22 mouse cellular contexts compared by ENCODE assay signal in the genomic region with DNA sequence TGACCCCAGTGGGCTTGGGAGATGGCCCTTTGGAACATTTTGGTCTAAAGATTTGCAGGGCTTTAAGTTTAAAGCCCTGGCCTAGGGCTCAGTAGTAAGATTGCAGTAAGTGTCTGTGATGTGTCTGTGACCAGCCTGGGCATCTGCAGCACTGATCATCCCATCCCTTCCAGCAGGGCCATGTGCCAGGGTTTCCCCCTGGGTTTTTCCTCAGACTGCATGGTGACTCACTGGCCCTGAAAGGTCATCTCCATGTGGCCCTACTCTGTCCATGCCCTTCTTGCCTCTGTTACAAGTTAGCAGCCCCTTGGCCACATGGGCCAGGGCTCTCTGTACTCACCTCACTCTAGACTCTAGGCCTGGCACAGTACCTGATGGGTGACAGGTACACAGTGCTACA. TPM values are rescaled to one million over a fixed set of nuclear protein-coding genes. Genes with fewer than 3 reads are reported as not detected.
A peak's percentile ranks its signal among the peaks of the same experiment; 100 is the strongest.
DNase-seq lines count a peak whose midpoint lies in the region; ATAC-seq and TF ChIP-seq lines count a peak whose summit lies in the region.
"Had no signal": no experiment of that assay in that cellular context is flagged by ENCODE, and none has a peak within 500 bp of the region (broad histone marks: within the 10 kb centered on the region; RNA-seq: fewer than 3 reads in every experiment).

No protein-coding gene starts in this region.

- in situ Hi-C loops in Patski (cut with MboI; ENCODE audit: low pct_unique_long_range_greater_than_20kb) = no loop called here

- H3ac ChIP-seq in C2C12 (ENCODE audit: control insufficient read depth, insufficient read length, low read depth) = no peak overlapping the region

- no peak overlapping the region for H3K9ac ChIP-seq in intestine, embryonic 16.5 days (ENCODE audit: low read depth, low read length)
- H3K9ac ChIP-seq in forebrain, embryonic 16.5 days (replicated peaks; ENCODE audit: low read depth, low read length) = no peak overlapping the region
- H3K9ac ChIP-seq: embryonic facial prominence, embryonic 15.5 days; heart, embryonic 12.5 days; hindbrain, embryonic 14.5 days; intestine, embryonic 15.5 days had no signal

- no peaks in the 10 kb centered on the region for H3K9me3 ChIP-seq in intestine, embryonic 16.5 days (ENCODE audit: control insufficient read depth, low read length)
- no peaks in the 10 kb centered on the region for H3K9me3 ChIP-seq in forebrain, embryonic 16.5 days (ENCODE audit: control insufficient read depth, low read length)
- H3K9me3 ChIP-seq: embryonic facial prominence, embryonic 15.5 days; forebrain, embryonic 10.5 days; heart, embryonic 12.5 days; hindbrain, embryonic 10.5 days; intestine, embryonic 15.5 days had no signal

- H3K27ac ChIP-seq in intestine, embryonic 16.5 days (ENCODE audit: low read length) = no peak overlapping the region
- no peak overlapping the region for H3K27ac ChIP-seq in forebrain, embryonic 16.5 days (ENCODE audit: low read length)
- H3K27ac ChIP-seq: embryonic facial prominence, embryonic 15.5 days; heart, adult 2 months; hindbrain, embryonic 10.5 days; hindbrain, embryonic 14.5 days; intestine, embryonic 15.5 days had no signal

- H3K36me3 ChIP-seq in C2C12 (ENCODE audit: control insufficient read depth, insufficient read depth) = peaks cover 28% of the 10 kb centered on the region
- H3K36me3 ChIP-seq in intestine, embryonic 16.5 days (ENCODE audit: control insufficient read depth, insufficient read depth, low read length) = no peaks in the 10 kb centered on the region
- no peaks in the 10 kb centered on the region for H3K36me3 ChIP-seq in forebrain, embryonic 16.5 days (ENCODE audit: control insufficient read depth, insufficient read depth)
- H3K36me3 ChIP-seq: embryonic facial prominence, embryonic 15.5 days; heart, embryonic 12.5 days; hindbrain, embryonic 10.5 days; intestine, embryonic 15.5 days had no signal

- no peak for ATAC-seq in Patski
- ATAC-seq in intestine, embryonic 16.5 days = no peak
- no peak for ATAC-seq in forebrain, embryonic 16.5 days
- ATAC-seq: CD4-positive, CD25-positive, alpha-beta regulatory T cell, adult 4 months; forebrain, embryonic 14.5 days; intestine, embryonic 15.5 days had no signal

- DNase-seq in adrenal gland, postnatal 10 days = peak; percentile 43
- DNase-seq in adrenal gland, postnatal 4 days (ENCODE audit: low spot score in 2 of 2) = no peak
- DNase-seq in Patski (ENCODE audit: low read depth, low spot score) = peak; percentile 19
- DNase-seq: cerebellum, adult 11 months; cerebellum, adult 8-10 months; cerebellum, postnatal 14 days; embryo, embryonic 11 days; gastrocnemius, postnatal 10 days; heart, adult 2 months; kidney, adult 2 months had no signal

- H3K4me3 ChIP-seq in C2C12 (ENCODE audit: insufficient read depth, poor library complexity, severe bottlenecking) = no peak overlapping the region
- H3K4me3 ChIP-seq in intestine, embryonic 16.5 days (ENCODE audit: low read length) = no peak overlapping the region
- H3K4me3 ChIP-seq in forebrain, embryonic 16.5 days (replicated peaks; ENCODE audit: low read length) = no peak overlapping the region
- H3K4me3 ChIP-seq: embryonic facial prominence, embryonic 15.5 days; erythroblast, embryonic 14.5 days; forebrain, embryonic 10.5 days; heart, adult 2 months; heart, embryonic 12.5 days; hindbrain, embryonic 10.5 days; intestine, embryonic 15.5 days had no signal

- no peaks in the 10 kb centered on the region for H3K27me3 ChIP-seq in C2C12 (ENCODE audit: control insufficient read depth, insufficient read depth, insufficient read length)
- H3K27me3 ChIP-seq in Patski = no peaks in the 10 kb centered on the region
- H3K27me3 ChIP-seq in intestine, embryonic 16.5 days (replicated peaks; ENCODE audit: control insufficient read depth, insufficient read depth, low read length) = no peaks in the 10 kb centered on the region
- H3K27me3 ChIP-seq in forebrain, embryonic 16.5 days (replicated peaks; ENCODE audit: control insufficient read depth, insufficient read depth, low read length) = no peaks in the 10 kb centered on the region
- H3K27me3 ChIP-seq: embryonic facial prominence, embryonic 15.5 days; intestine, embryonic 15.5 days had no signal

- no peaks in the 10 kb centered on the region for H3K4me1 ChIP-seq in intestine, embryonic 16.5 days (ENCODE audit: control insufficient read depth, insufficient read depth, low read length)
- peaks cover 29% of the 10 kb centered on the region for H3K4me1 ChIP-seq in forebrain, embryonic 16.5 days (replicated peaks; ENCODE audit: control insufficient read depth, insufficient read depth, low read length)
- H3K4me1 ChIP-seq: embryonic facial prominence, embryonic 15.5 days; heart, embryonic 12.5 days; intestine, embryonic 15.5 days had no signal

- CTCF ChIA-PET in Patski (lab: Charles Lee) = no interaction called here

- H3K79me3 ChIP-seq in C2C12 (ENCODE audit: low read depth) = no peaks in the 10 kb centered on the region

- no peak for TF ChIP-seq CTCF in C2C12 (IDR thresholded peaks at IDR 0.05; ENCODE audit: control insufficient read depth, insufficient read depth, insufficient read length)
- no peak for TF ChIP-seq CTCF in Patski (IDR thresholded peaks at IDR 0.05)

- POLR2A ChIA-PET in Patski (lab: Charles Lee) = no interaction called here

- H3K79me2 ChIP-seq in C2C12 (ENCODE audit: control insufficient read depth, insufficient read depth) = no peaks in the 10 kb centered on the region

- H3K4me2 ChIP-seq in intestine, embryonic 16.5 days (ENCODE audit: low read depth, low read length) = no peak overlapping the region
- H3K4me2 ChIP-seq in forebrain, embryonic 16.5 days (ENCODE audit: low read length) = no peak overlapping the region
- H3K4me2 ChIP-seq: embryonic facial prominence, embryonic 15.5 days; heart, embryonic 12.5 days; hindbrain, embryonic 14.5 days; intestine, embryonic 15.5 days had no signal

TF ChIP-seq in C2C12, 6 proteins besides CTCF, POLR2A, EP300 and RAD21:
- no peak for TF ChIP-seq USF1 (IDR thresholded peaks at IDR 0.05; ENCODE audit: low read depth)
- peak; percentile 14 for TF ChIP-seq MAX (IDR thresholded peaks at IDR 0.05)

RNA-seq across cellular contexts. Expression of gene Cpne2, which starts 31.6 kb away (rescaled TPM):
- total RNA-seq in adrenal gland, postnatal 10 days (2021) = 10 to 100 TPM; 12.6 to 16.6 TPM
- total RNA-seq in adrenal gland, postnatal 4 days (2021) = 10 to 100 TPM; 18.1 to 20.4 TPM
- polyA plus RNA-seq in C2C12 (2012; fragmentation: generic; extraction: Trizol) = 59.9 TPM
- 51.2 TPM for polyA plus RNA-seq in Patski (2021)
- 5.7 and 6.4 TPM in 2 replicates for polyA plus RNA-seq in intestine, embryonic 16.5 days (2015; fragmentation: Nextera tagmentation; extraction: Ambion mirVana)
- 21.1 and 29.2 TPM in 2 replicates for polyA plus RNA-seq in forebrain, embryonic 16.5 days (2015; fragmentation: Nextera tagmentation; extraction: Ambion mirVana)

RNA-seq across cellular contexts. Expression of gene Rspry1, which starts 37.3 kb away (rescaled TPM):
- 10 to 100 TPM; 20.2 to 23.8 TPM for total RNA-seq in adrenal gland, postnatal 10 days (2021)
- total RNA-seq in adrenal gland, postnatal 4 days (2021) = 10 to 100 TPM; 26.2 to 26.7 TPM
- polyA plus RNA-seq in C2C12 (2012; fragmentation: generic; extraction: Trizol) (6.5 TPM), Patski (2021) (25.9 TPM)
- polyA plus RNA-seq in intestine, embryonic 16.5 days (2015; fragmentation: Nextera tagmentation; extraction: Ambion mirVana) = 27.9 and 29.5 TPM in 2 replicates
- 50.8 and 54.5 TPM in 2 replicates for polyA plus RNA-seq in forebrain, embryonic 16.5 days (2015; fragmentation: Nextera tagmentation; extraction: Ambion mirVana)

RNA-seq across cellular contexts. Expression of gene Fam192a, which starts 37.4 kb away (rescaled TPM):
- total RNA-seq in adrenal gland, postnatal 10 days (2021) = 10 to 100 TPM; 32.2 to 40.6 TPM
- total RNA-seq in adrenal gland, postnatal 4 days (2021) = 10 to 100 TPM; 43.8 to 50.1 TPM
- polyA plus RNA-seq in C2C12 (2012; fragmentation: generic; extraction: Trizol) = 23.6 TPM
- 75.9 TPM for polyA plus RNA-seq in Patski (2021)
- 50.7 and 56.4 TPM in 2 replicates for polyA plus RNA-seq in intestine, embryonic 16.5 days (2015; fragmentation: Nextera tagmentation; extraction: Ambion mirVana)
- 105 and 115 TPM in 2 replicates for polyA plus RNA-seq in forebrain, embryonic 16.5 days (2015; fragmentation: Nextera tagmentation; extraction: Ambion mirVana)

Comparison
In these comparisons a context has a peak if more than half of its experiments do, and no peak if none do; other contexts are left out.
1. DNase-seq: peak in adrenal gland, postnatal 10 days (single experiment) and Patski (single experiment); none in adrenal gland, postnatal 4 days (0 of 2).